Mouse (Mus musculus) midbrain, embryonic 15.5 days (tissue): ENCODE measurements at regions not wholly inside any gene's neighbourhood (a gene's known extent, or its start where the extent isn't known, plus 50 kb on each side); places are given as distances from the start of the nearest gene placed in this dataset.
"Not testable (repeated sequence)": the region's sequence is repeated elsewhere in the genome, so short reads cannot be mapped to it uniquely, and the experiment has no call there.

Experiments used
- ATAC-seq: fragments of 200-750 bp; cut with Nextera tagmentation; replicated peaks from 2 replicates; pipeline ENCODE4 v1.8.0; 2017; ENCODE audit warnings: moderate TSS enrichment
- H3K27ac ChIP-seq: fragments of 300-500 bp; sonication (generic); 2 replicates; pipeline ENCODE4 v1.5.1; 2015; ENCODE audit warnings: mild to moderate bottlenecking, inconsistent platforms
- H3K27me3 ChIP-seq: fragments of 300-500 bp; sonication (generic); replicated peaks from 2 replicates; pipeline ENCODE4 v1.6.1; 2015; ENCODE audit warnings: inconsistent platforms
- H3K36me3 ChIP-seq: fragments of 300-500 bp; sonication (generic); replicated peaks from 2 replicates; pipeline ENCODE4 v1.6.1; 2015; ENCODE audit warnings: inconsistent platforms
- H3K4me1 ChIP-seq: fragments of 300-500 bp; sonication (generic); 2 replicates; pipeline ENCODE4 v1.6.1; 2015; ENCODE audit warnings: inconsistent platforms
- H3K4me2 ChIP-seq: fragments of 300-500 bp; sonication (generic); 2 replicates; pipeline ENCODE4 v1.6.1; 2015; ENCODE audit warnings: inconsistent platforms, mild to moderate bottlenecking, moderate library complexity
- H3K4me3 ChIP-seq: fragments of 300-500 bp; sonication (generic); 2 replicates; pipeline ENCODE4 v1.5.1; 2015; ENCODE audit warnings: mild to moderate bottlenecking, inconsistent platforms
- H3K9ac ChIP-seq: fragments of 300-500 bp; sonication (generic); 2 replicates; pipeline ENCODE4 v1.6.1; 2015; ENCODE audit warnings: mild to moderate bottlenecking, inconsistent platforms
- H3K9me3 ChIP-seq: fragments of 300-500 bp; sonication (generic); 2 replicates; pipeline ENCODE4 v1.6.1; 2016; ENCODE audit warnings: inconsistent platforms
- WGBS: fragments of 180-500 bp; shearing (Covaris S2); methylation state at CpG from one replicate; pipeline ENCODE4 v1.1.7; 2015; ENCODE audit warnings: mixed read lengths; 5-methylcytosine and 5-hydroxymethylcytosine counted together

- Histone ChIP-seq H3K9ac (no peak overlapping the region), H3K9me3 (no peaks in the 10 kb centered on the region), H3K4me1 (peaks cover 14% of the 10 kb centered on the region), H3K4me3 (no peak overlapping the region), H3K27ac (peak overlapping the region; percentile 48; the same call in 1 of the 2 replicates), H3K36me3 (no peaks in the 10 kb centered on the region), H3K4me2 (no peak overlapping the region), H3K27me3 (no peaks in the 10 kb centered on the region)
- peak; percentile 60; the same call in 1 of the 2 replicates for ATAC-seq
- 35% methylated on average over 6 of the region's 6 CpGs for WGBS
These were observed 242.3 kb downstream of the Prex1 start for GRCm38 (mm10) chr2:166471257-166471753.

GRCm38 (mm10) chr2:166469046-166469593 is 244.5 kb downstream of the Prex1 start:
- no peaks in the 10 kb centered on the region for H3K9me3 ChIP-seq
- H3K4me1 ChIP-seq: peaks cover 4% of the 10 kb centered on the region
- H3K4me3 ChIP-seq: no peak overlapping the region
- no peaks in the 10 kb centered on the region for H3K36me3 ChIP-seq
- no peaks in the 10 kb centered on the region for H3K27me3 ChIP-seq
- no peak overlapping the region for H3K9ac ChIP-seq
- 93% methylated on average over 9 of the region's 9 CpGs for WGBS
- ATAC-seq: no peak
- H3K27ac ChIP-seq: no peak overlapping the region
- no peak overlapping the region for H3K4me2 ChIP-seq

GRCm38 (mm10) chr2:166467137-166467536 is 246.5 kb downstream of the Prex1 start:
- Histone ChIP-seq H3K36me3 (no peaks in the 10 kb centered on the region), H3K27ac (no peak overlapping the region), H3K4me2 (no peak overlapping the region), H3K9me3 (no peaks in the 10 kb centered on the region), H3K9ac (no peak overlapping the region), H3K27me3 (no peaks in the 10 kb centered on the region), H3K4me3 (no peak overlapping the region), H3K4me1 (peaks cover 4% of the 10 kb centered on the region)
- 52% methylated on average over 7 of the region's 7 CpGs for WGBS
- ATAC-seq: no peak

GRCm38 (mm10) chr2:166465531-166465930 is 248.1 kb downstream of the Prex1 start:
- Histone ChIP-seq H3K4me1 (no peaks in the 10 kb centered on the region), H3K4me3 (no peak overlapping the region), H3K4me2 (no peak overlapping the region), H3K36me3 (no peaks in the 10 kb centered on the region), H3K9me3 (no peaks in the 10 kb centered on the region), H3K27me3 (no peaks in the 10 kb centered on the region), H3K27ac (no peak overlapping the region), H3K9ac (no peak overlapping the region)
- WGBS: 69% methylated on average over 5 of the region's 5 CpGs
- no peak for ATAC-seq

- no peak overlapping the region for H3K4me2 ChIP-seq
- WGBS: 86% methylated on average over 9 of the region's 9 CpGs
- H3K36me3 ChIP-seq: no peaks in the 10 kb centered on the region
- 0 out of 2 replicates have a peak, but pooled peaks cover 6% of the 10 kb centered on the region for H3K4me1 ChIP-seq
- H3K9me3 ChIP-seq: no peaks in the 10 kb centered on the region
- H3K4me3 ChIP-seq: no peak overlapping the region
- no peaks in the 10 kb centered on the region for H3K27me3 ChIP-seq
- no peak for ATAC-seq
- H3K9ac ChIP-seq: no peak overlapping the region
- H3K27ac ChIP-seq: no peak overlapping the region
These were observed 250.1 kb downstream of the Prex1 start for GRCm38 (mm10) chr2:166463539-166463938.

- ATAC-seq: no peak
- Histone ChIP-seq H3K27me3 (no peaks in the 10 kb centered on the region), H3K4me2 (no peak overlapping the region), H3K9ac (no peak overlapping the region), H3K36me3 (no peaks in the 10 kb centered on the region), H3K4me1 (0 out of 2 replicates have a peak, but pooled peaks cover 6% of the 10 kb centered on the region), H3K4me3 (no peak overlapping the region), H3K9me3 (no peaks in the 10 kb centered on the region), H3K27ac (no peak overlapping the region)
- WGBS: 93% methylated on average over 3 of the region's 3 CpGs
These were observed 251.7 kb downstream of the Prex1 start for GRCm38 (mm10) chr2:166461956-166462355.

GRCm38 (mm10) chr2:166461103-166461502 is 252.5 kb downstream of the Prex1 start:
- no peak overlapping the region for H3K4me2 ChIP-seq
- H3K4me1 ChIP-seq: 0 out of 2 replicates have a peak, but pooled peaks cover 6% of the 10 kb centered on the region
- WGBS: 93% methylated on average over 3 of the region's 3 CpGs
- no peak overlapping the region for H3K9ac ChIP-seq
- no peaks in the 10 kb centered on the region for H3K27me3 ChIP-seq
- H3K27ac ChIP-seq: no peak overlapping the region
- no peaks in the 10 kb centered on the region for H3K36me3 ChIP-seq
- H3K4me3 ChIP-seq: no peak overlapping the region
- no peak for ATAC-seq
- no peaks in the 10 kb centered on the region for H3K9me3 ChIP-seq

GRCm38 (mm10) chr2:166459955-166460354 is 253.7 kb downstream of the Prex1 start:
- Histone ChIP-seq H3K4me1 (0 out of 2 replicates have a peak, but pooled peaks cover 6% of the 10 kb centered on the region), H3K4me3 (no peak overlapping the region), H3K36me3 (no peaks in the 10 kb centered on the region), H3K4me2 (no peak overlapping the region), H3K9ac (no peak overlapping the region), H3K9me3 (no peaks in the 10 kb centered on the region), H3K27me3 (no peaks in the 10 kb centered on the region), H3K27ac (no peak overlapping the region)
- WGBS: 67% methylated on average over 9 of the region's 9 CpGs
- no peak for ATAC-seq

GRCm38 (mm10) chr2:166458953-166459352 is 254.7 kb downstream of the Prex1 start:
- Histone ChIP-seq H3K9me3 (no peaks in the 10 kb centered on the region), H3K27ac (no peak overlapping the region), H3K27me3 (no peaks in the 10 kb centered on the region), H3K4me2 (no peak overlapping the region), H3K36me3 (no peaks in the 10 kb centered on the region), H3K9ac (no peak overlapping the region), H3K4me1 (0 out of 2 replicates have a peak, but pooled peaks cover 6% of the 10 kb centered on the region), H3K4me3 (no peak overlapping the region)
- WGBS: 87% methylated on average over 9 of the region's 9 CpGs
- no peak for ATAC-seq

- Histone ChIP-seq H3K27me3 (no peaks in the 10 kb centered on the region), H3K4me2 (no peak overlapping the region), H3K9ac (no peak overlapping the region), H3K36me3 (no peaks in the 10 kb centered on the region), H3K4me3 (no peak overlapping the region), H3K9me3 (no peaks in the 10 kb centered on the region), H3K4me1 (0 out of 2 replicates have a peak, but pooled peaks cover 6% of the 10 kb centered on the region), H3K27ac (no peak overlapping the region)
- WGBS: 71% methylated on average over 16 of the region's 16 CpGs
- ATAC-seq: no peak
These were observed 256.1 kb downstream of the Prex1 start for GRCm38 (mm10) chr2:166457381-166458172.

- ATAC-seq, H3K9me3 ChIP-seq, H3K27me3 ChIP-seq, H3K9ac ChIP-seq, H3K4me2 ChIP-seq, H3K36me3 ChIP-seq, H3K4me3 ChIP-seq, H3K27ac ChIP-seq: not testable (repeated sequence)
- WGBS: 70% methylated on average over 2 of the region's 7 CpGs
- peaks cover 11% of the 10 kb centered on the region for H3K4me1 ChIP-seq
These were observed 259.3 kb downstream of the Prex1 start for GRCm38 (mm10) chr2:166454160-166454888.

GRCm38 (mm10) chr2:166450964-166451363 is 262.7 kb downstream of the Prex1 start:
- Histone ChIP-seq H3K4me2 (no peak overlapping the region), H3K4me3 (no peak overlapping the region), H3K4me1 (peaks cover 28% of the 10 kb centered on the region), H3K9ac (no peak overlapping the region), H3K9me3 (no peaks in the 10 kb centered on the region), H3K27me3 (no peaks in the 10 kb centered on the region; the same call in none of the 2 replicates), H3K36me3 (no peaks in the 10 kb centered on the region), H3K27ac (no peak overlapping the region)
- no peak for ATAC-seq
- WGBS: 72% methylated on average over 7 of the region's 7 CpGs
